Mouse (Mus musculus): ENCODE data around the gene Sipa1l1.

The Sipa1l1 gene

GRCm38 (mm10) chr12:82247371-82248258 lies 78.5 kb downstream of the Sipa1l1 start:
- no peak for DNase-seq (ENCODE audit: low spot score in 2 of 2)

- DNase-seq (ENCODE audit: low spot score in 2 of 2) = no peak
Measured at GRCm38 (mm10) chr12:82248501-82248900, 79.4 kb downstream of the Sipa1l1 start.

- DNase-seq (ENCODE audit: low spot score in 2 of 2) = peak; percentile 18 to 60
Measured at GRCm38 (mm10) chr12:82251328-82251727, 82.2 kb downstream of the Sipa1l1 start.

- DNase-seq (ENCODE audit: low spot score in 2 of 2) = no peak
Measured at GRCm38 (mm10) chr12:82254076-82254475, 85.0 kb downstream of the Sipa1l1 start.

GRCm38 (mm10) chr12:82256012-82256411 lies 86.9 kb downstream of the Sipa1l1 start:
- no peak for DNase-seq (ENCODE audit: low spot score in 2 of 2)

- DNase-seq (ENCODE audit: low spot score in 2 of 2) = no peak
Measured at GRCm38 (mm10) chr12:82256921-82257500, 87.9 kb downstream of the Sipa1l1 start.

GRCm38 (mm10) chr12:82257994-82258785 lies 89.1 kb downstream of the Sipa1l1 start:
- DNase-seq (ENCODE audit: low spot score in 2 of 2) = no peak

GRCm38 (mm10) chr12:82263443-82263842 lies 94.3 kb downstream of the Sipa1l1 start:
- DNase-seq (ENCODE audit: low spot score in 2 of 2) = no peak

- no peak for DNase-seq (ENCODE audit: low spot score in 2 of 2)
Measured at GRCm38 (mm10) chr12:82264083-82264851, 95.1 kb downstream of the Sipa1l1 start.

GRCm38 (mm10) chr12:82265335-82266274 lies 96.5 kb downstream of the Sipa1l1 start:
- DNase-seq (ENCODE audit: low spot score in 2 of 2) = no peak

GRCm38 (mm10) chr12:82271447-82271846 lies 102.3 kb downstream of the Sipa1l1 start:
- no peak for DNase-seq (ENCODE audit: low spot score in 2 of 2)

- no peak for DNase-seq (ENCODE audit: low spot score in 2 of 2)
Measured at GRCm38 (mm10) chr12:82273503-82273902, 104.4 kb downstream of the Sipa1l1 start.

- DNase-seq (ENCODE audit: low spot score in 2 of 2) = no peak
Measured at GRCm38 (mm10) chr12:82274576-82274975, 105.5 kb downstream of the Sipa1l1 start.

- DNase-seq (ENCODE audit: low spot score in 2 of 2) = no peak
Measured at GRCm38 (mm10) chr12:82275767-82276166, 106.6 kb downstream of the Sipa1l1 start.

- no peak for DNase-seq (ENCODE audit: low spot score in 2 of 2)
Measured at GRCm38 (mm10) chr12:82276591-82276990, 107.5 kb downstream of the Sipa1l1 start.

- peak; percentile 20 to 46 for DNase-seq (ENCODE audit: low spot score in 2 of 2)
Measured at GRCm38 (mm10) chr12:82284617-82285016, 115.5 kb downstream of the Sipa1l1 start.

- no peak for DNase-seq (ENCODE audit: low spot score in 2 of 2)
Measured at GRCm38 (mm10) chr12:82285018-82285417, 115.9 kb downstream of the Sipa1l1 start.

- no peak for DNase-seq (ENCODE audit: low spot score in 2 of 2)
Measured at GRCm38 (mm10) chr12:82286068-82286467, 116.9 kb downstream of the Sipa1l1 start.

- no peak for DNase-seq (ENCODE audit: low spot score in 2 of 2)
Measured at GRCm38 (mm10) chr12:82286804-82287203, 117.7 kb downstream of the Sipa1l1 start.

- no peak for DNase-seq (ENCODE audit: low spot score in 2 of 2)
Measured at GRCm38 (mm10) chr12:82293545-82294247, 124.6 kb downstream of the Sipa1l1 start.

Data from natural killer cell, adult 2 months (primary cell).